Mouse (Mus musculus) layer of hippocampus, postnatal 25 days (tissue): ENCODE results near the gene Cblb. TPM values are rescaled to one million over a fixed set of nuclear protein-coding genes. Genes with fewer than 3 reads are reported as not detected.

Experiments
- DNase-seq, 2 experiments: peaks; one replicate each; pipeline ENCODE4 v3.0.0; 2022; ENCODE audit warnings: mixed read lengths in 2 of 2, low spot score in 1 of 2; ENCODE audit errors: extremely low spot score in 1 of 2
- total RNA-seq, 2 experiments: library from RNA; stranded (reverse); gene quantifications; 2 replicates each; pipeline ENCODE4 v1.2.3; 2021

Cblb gene
- total RNA-seq, 2 experiments from 2014 or later: 37.2 to 39.9 TPM

GRCm38 (mm10) chr16:52119003-52119402 is 88.0 kb downstream of the Cblb start:
- DNase-seq: no peak

GRCm38 (mm10) chr16:52124974-52125373 is 93.9 kb downstream of the Cblb start:
- DNase-seq: no peak

- DNase-seq: no peak
These were observed 94.9 kb downstream of the Cblb start for GRCm38 (mm10) chr16:52125896-52126295.

GRCm38 (mm10) chr16:52129357-52129905 is 98.4 kb downstream of the Cblb start:
- DNase-seq: no peak

- no peak for DNase-seq
These were observed 101.9 kb downstream of the Cblb start for GRCm38 (mm10) chr16:52132808-52133490.

GRCm38 (mm10) chr16:52134631-52135227 is 103.7 kb downstream of the Cblb start:
- peak in 1 of 2 experiments; percentile 36 for DNase-seq

- DNase-seq: no peak
These were observed 104.8 kb downstream of the Cblb start for GRCm38 (mm10) chr16:52135689-52136390.

- no peak for DNase-seq
These were observed 112.1 kb downstream of the Cblb start for GRCm38 (mm10) chr16:52143101-52143500.

GRCm38 (mm10) chr16:52143818-52144217 is 112.8 kb downstream of the Cblb start:
- DNase-seq: no peak

- no peak for DNase-seq
These were observed 113.8 kb downstream of the Cblb start for GRCm38 (mm10) chr16:52144792-52145191.

GRCm38 (mm10) chr16:52145552-52145951 is 114.5 kb downstream of the Cblb start:
- DNase-seq: no peak

GRCm38 (mm10) chr16:52146976-52147696 is 116.1 kb downstream of the Cblb start:
- DNase-seq: no peak

GRCm38 (mm10) chr16:52148041-52148440 is 117.0 kb downstream of the Cblb start:
- no peak for DNase-seq

GRCm38 (mm10) chr16:52149135-52149769 is 118.2 kb downstream of the Cblb start:
- no peak for DNase-seq

- no peak for DNase-seq
These were observed 124.1 kb downstream of the Cblb start for GRCm38 (mm10) chr16:52155030-52155696.

- DNase-seq: no peak
These were observed 129.0 kb downstream of the Cblb start for GRCm38 (mm10) chr16:52159958-52160504.

- DNase-seq: no peak
These were observed 133.2 kb downstream of the Cblb start for GRCm38 (mm10) chr16:52164246-52164645.

- no peak for DNase-seq
These were observed 142.2 kb downstream of the Cblb start for GRCm38 (mm10) chr16:52173253-52173652.

GRCm38 (mm10) chr16:52179839-52180238 is 148.8 kb downstream of the Cblb start:
- no peak for DNase-seq
